Mouse (Mus musculus) A20 (cell line): Measurements from ENCODE around the gene Adgrg1.

Experiments used
- DNase-seq: peaks from one replicate; pipeline ENCODE4 v3.0.0-alpha.2; 2011; ENCODE audit warnings: low read depth, low spot score

Gene Adgrg1

GRCm38 (mm10) chr8:94976651-94977417 lies 2.3 kb downstream of the Adgrg1 start:
- DNase-seq = no peak

GRCm38 (mm10) chr8:94978131-94978530 lies 3.6 kb downstream of the Adgrg1 start:
- no peak for DNase-seq

GRCm38 (mm10) chr8:94978593-94979319 lies 4.2 kb downstream of the Adgrg1 start:
- no peak for DNase-seq

GRCm38 (mm10) chr8:94980176-94980575 lies 5.6 kb downstream of the Adgrg1 start:
- no peak for DNase-seq

- DNase-seq = no peak
Measured at GRCm38 (mm10) chr8:94980976-94981375, 6.4 kb downstream of the Adgrg1 start.

- no peak for DNase-seq
Measured at GRCm38 (mm10) chr8:94981848-94982247, 7.3 kb downstream of the Adgrg1 start.

- no peak for DNase-seq
Measured at GRCm38 (mm10) chr8:94983146-94983545, 8.6 kb downstream of the Adgrg1 start.

GRCm38 (mm10) chr8:94983881-94984516 lies 9.4 kb downstream of the Adgrg1 start:
- DNase-seq = no peak

- DNase-seq = no peak
Measured at GRCm38 (mm10) chr8:94985023-94985422, 10.5 kb downstream of the Adgrg1 start.

GRCm38 (mm10) chr8:94986676-94987075 lies 12.1 kb downstream of the Adgrg1 start:
- DNase-seq = no peak

- no peak for DNase-seq
Measured at GRCm38 (mm10) chr8:94987553-94987952, 13.0 kb downstream of the Adgrg1 start.

GRCm38 (mm10) chr8:94988619-94989018 lies 14.1 kb downstream of the Adgrg1 start:
- DNase-seq = no peak

GRCm38 (mm10) chr8:94989711-94990110 lies 15.2 kb downstream of the Adgrg1 start:
- DNase-seq = no peak

- DNase-seq = no peak
Measured at GRCm38 (mm10) chr8:94990598-94991453, 16.3 kb downstream of the Adgrg1 start.

GRCm38 (mm10) chr8:94991454-94991994 lies 17.0 kb downstream of the Adgrg1 start:
- DNase-seq = no peak

GRCm38 (mm10) chr8:94992010-94992409 lies 17.5 kb downstream of the Adgrg1 start:
- no peak for DNase-seq

- DNase-seq = no peak
Measured at GRCm38 (mm10) chr8:94992534-94992933, 18.0 kb downstream of the Adgrg1 start.

- no peak for DNase-seq
Measured at GRCm38 (mm10) chr8:94992996-94993724, 18.6 kb downstream of the Adgrg1 start.

- no peak for DNase-seq
Measured at GRCm38 (mm10) chr8:94994006-94994405, 19.5 kb downstream of the Adgrg1 start.

- no peak for DNase-seq
Measured at GRCm38 (mm10) chr8:94994510-94994909, 20.0 kb downstream of the Adgrg1 start.
